Mouse (Mus musculus) megakaryocyte-erythroid progenitor cell, adult 5-6 weeks (primary cell): Measurements from ENCODE around the gene Gm4133. TPM values are rescaled to one million over a fixed set of nuclear protein-coding genes. Genes with fewer than 3 reads are reported as not detected.
"Not testable (repeated sequence)": the region's sequence is repeated elsewhere in the genome, so short reads cannot be mapped to it uniquely, and the experiment has no call there.

Source experiments
- ATAC-seq: replicated peaks from 2 replicates; pipeline ENCODE4 v1.8.0; 2016; ENCODE audit warnings: mild to moderate bottlenecking, inconsistent platforms; ENCODE audit not compliant: severe bottlenecking, poor library complexity, low FRiP score, low TSS enrichment
- total RNA-seq, 2 experiments: library from RNA; stranded (forward) in 1 of 2; stranded (reverse) in 1 of 2; fragments of 200-1000, 215-1000 nt in 1 of 2; fragments of >200 nt in 1 of 2; fragmentation: Nextera tagmentation in 1 of 2; gene quantifications; 2 replicates each; pipeline ENCODE4 v1.2.3; 2014 to 2017

Gm4133 gene
- total RNA-seq (2014; fragmentation: Nextera tagmentation): not detected in 2 replicates
- total RNA-seq (2017): not detected in 2 replicates

GRCm38 (mm10) chr7:20333965-20334364, at the start of gene Gm4133:
Gene Gm4133 (minus strand): TSS chr7:20334065.
- not testable (repeated sequence) for ATAC-seq

GRCm38 (mm10) chr7:20375310-20375709, 41.4 kb upstream of the Gm4133 start, which contains the start of gene Gm5728:
Gene Gm5728 (minus strand): TSS chr7:20375410.
- not testable (repeated sequence) for ATAC-seq

Other genes starting within 250 kb of the Gm4133 start
- gene Vmn1r91, start 234.4 kb downstream of the Gm4133 start, total RNA-seq (2014; fragmentation: Nextera tagmentation): not detected in 2 replicates
- gene Vmn1r91, start 234.4 kb downstream of the Gm4133 start, total RNA-seq (2017): not detected in 2 replicates
- gene Gm16442, start 211.5 kb downstream of the Gm4133 start, total RNA-seq (2014; fragmentation: Nextera tagmentation): not detected in 2 replicates
- gene Gm16442, start 211.5 kb downstream of the Gm4133 start, total RNA-seq (2017): not detected in 2 replicates
- not detected in 2 replicates for gene Vmn1r93, start 195.0 kb downstream of the Gm4133 start, total RNA-seq (2014; fragmentation: Nextera tagmentation)
- gene Vmn1r93, start 195.0 kb downstream of the Gm4133 start, total RNA-seq (2017): not detected in 2 replicates
- not detected in 2 replicates for gene Vmn1r94, start 165.7 kb downstream of the Gm4133 start, total RNA-seq (2014; fragmentation: Nextera tagmentation)
- gene Vmn1r94, start 165.7 kb downstream of the Gm4133 start, total RNA-seq (2017): not detected in 2 replicates
- not detected in 2 replicates for gene Vmn1r95, start 140.4 kb downstream of the Gm4133 start, total RNA-seq (2014; fragmentation: Nextera tagmentation)
- not detected in 2 replicates for gene Vmn1r95, start 140.4 kb downstream of the Gm4133 start, total RNA-seq (2017)
- gene Gm6164, start 128.5 kb downstream of the Gm4133 start, total RNA-seq (2014; fragmentation: Nextera tagmentation): not detected in 2 replicates
- not detected in 2 replicates for gene Gm6164, start 128.5 kb downstream of the Gm4133 start, total RNA-seq (2017)
- not detected in 2 replicates for gene Gm4498, start 100.2 kb downstream of the Gm4133 start, total RNA-seq (2014; fragmentation: Nextera tagmentation)
- not detected in 2 replicates for gene Gm4498, start 100.2 kb downstream of the Gm4133 start, total RNA-seq (2017)
- not detected in 2 replicates for gene Gm5890, start 71.2 kb downstream of the Gm4133 start, total RNA-seq (2014; fragmentation: Nextera tagmentation)
- gene Gm5890, start 71.2 kb downstream of the Gm4133 start, total RNA-seq (2017): not detected in 2 replicates
- not detected in 2 replicates for gene Gm5728, start 41.3 kb upstream of the Gm4133 start, total RNA-seq (2014; fragmentation: Nextera tagmentation)
- not detected in 2 replicates for gene Gm5728, start 41.3 kb upstream of the Gm4133 start, total RNA-seq (2017)
- gene Vmn1r100, start 83.9 kb upstream of the Gm4133 start, total RNA-seq (2014; fragmentation: Nextera tagmentation): not detected in 2 replicates
- gene Vmn1r100, start 83.9 kb upstream of the Gm4133 start, total RNA-seq (2017): not detected in 2 replicates
- gene Vmn1r101, start 108.5 kb upstream of the Gm4133 start, total RNA-seq (2014; fragmentation: Nextera tagmentation): not detected in 2 replicates
- not detected in 2 replicates for gene Vmn1r101, start 108.5 kb upstream of the Gm4133 start, total RNA-seq (2017)
- gene Gm10670, start 140.9 kb upstream of the Gm4133 start, total RNA-seq (2014; fragmentation: Nextera tagmentation): not detected in 2 replicates
- gene Gm10670, start 140.9 kb upstream of the Gm4133 start, total RNA-seq (2017): not detected in 2 replicates
- not detected in 2 replicates for gene Vmn1r103, start 176.5 kb upstream of the Gm4133 start, total RNA-seq (2014; fragmentation: Nextera tagmentation)
- gene Vmn1r103, start 176.5 kb upstream of the Gm4133 start, total RNA-seq (2017): not detected in 2 replicates
- not detected in 2 replicates for gene Vmn1r104, start 199.8 kb upstream of the Gm4133 start, total RNA-seq (2014; fragmentation: Nextera tagmentation)
- gene Vmn1r104, start 199.8 kb upstream of the Gm4133 start, total RNA-seq (2017): not detected in 2 replicates
- gene Gm5726, start 211.7 kb upstream of the Gm4133 start, total RNA-seq (2014; fragmentation: Nextera tagmentation): not detected in 2 replicates
- gene Gm5726, start 211.7 kb upstream of the Gm4133 start, total RNA-seq (2017): not detected in 2 replicates
- gene Gm4141, start 242.2 kb upstream of the Gm4133 start, total RNA-seq (2014; fragmentation: Nextera tagmentation): not detected in 2 replicates
- gene Gm4141, start 242.2 kb upstream of the Gm4133 start, total RNA-seq (2017): not detected in 2 replicates